Mouse (Mus musculus): ENCODE results near the gene Dock4. TPM values are rescaled to one million over a fixed set of nuclear protein-coding genes. Genes with fewer than 3 reads are reported as not detected.

Dock4 gene
- polyA plus RNA-seq (2015; fragmentation: Illumina TruSeq; extraction: RNeasy Lipid Tissue Mini Kit (QIAGEN cat#74804); ENCODE audit: insufficient read depth, low replicate concordance) = 8.0 TPM

DNA sequence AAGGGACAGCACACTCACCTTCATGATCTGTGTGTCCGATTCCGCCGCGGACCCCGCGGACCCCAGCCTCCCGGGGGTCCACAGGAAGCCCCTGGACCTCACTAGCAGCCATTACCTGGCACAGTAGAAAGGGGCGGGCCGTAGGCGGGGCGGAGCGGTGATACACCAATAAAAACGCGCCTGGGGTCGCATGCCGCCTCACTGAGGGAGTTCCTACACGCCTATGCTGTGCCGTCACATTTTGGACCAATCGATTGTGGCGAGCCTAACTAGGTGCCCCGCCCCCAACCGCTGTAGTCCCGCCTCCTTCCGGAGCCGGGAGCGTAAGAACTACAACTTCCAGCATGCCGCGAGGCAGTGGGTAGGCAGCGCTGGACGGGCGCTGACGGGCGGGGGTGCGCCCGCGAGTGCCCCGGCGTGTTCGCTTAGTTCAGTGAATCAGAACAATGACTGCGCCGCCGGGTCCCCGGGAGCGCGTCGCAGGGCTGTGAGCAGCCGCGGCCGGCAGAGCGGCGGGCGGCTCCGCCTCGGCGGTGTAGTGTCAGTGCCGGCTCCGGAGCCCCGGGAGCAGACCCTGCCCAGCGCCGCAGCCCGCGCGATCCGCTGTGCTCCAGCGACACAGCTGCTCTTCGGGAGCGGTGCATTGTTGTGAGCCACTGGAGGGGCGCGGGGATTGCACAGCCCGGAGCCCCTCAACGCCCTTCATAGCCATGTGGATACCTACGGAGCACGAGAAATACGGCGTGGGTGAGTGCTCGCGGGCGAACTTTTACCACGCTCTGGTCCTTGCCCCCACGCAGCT is at the start of gene Dock4, which contains the start of gene Zfp277:
Gene Dock4 (plus strand): TSS at position 305 of the 802 bp plus-strand sequence.
Gene Zfp277 (minus strand): TSS at position 255 of the 802 bp plus-strand sequence.

Other genes with a start within 250 kb of the Dock4 start
- 0.54 TPM for gene Lsmem1, start 246.5 kb upstream of the Dock4 start, polyA plus RNA-seq (2015; fragmentation: Illumina TruSeq; extraction: RNeasy Lipid Tissue Mini Kit (QIAGEN cat#74804); ENCODE audit: insufficient read depth, low replicate concordance)
- gene Ifrd1, start 197.4 kb upstream of the Dock4 start, polyA plus RNA-seq (2015; fragmentation: Illumina TruSeq; extraction: RNeasy Lipid Tissue Mini Kit (QIAGEN cat#74804); ENCODE audit: insufficient read depth, low replicate concordance) = 106 TPM
- 35.2 TPM for gene Zfp277, start 50 bp upstream of the Dock4 start, polyA plus RNA-seq (2015; fragmentation: Illumina TruSeq; extraction: RNeasy Lipid Tissue Mini Kit (QIAGEN cat#74804); ENCODE audit: insufficient read depth, low replicate concordance)